Comparison of ENCODE assay signal across 20 mouse cellular contexts in genomic region chr5:64452668-64453334, GRCm38 (mm10).
DNase-seq lines count a peak whose midpoint lies in the region; ATAC-seq lines count a peak whose summit lies in the region.
"Had no signal": no experiment of that assay in that cellular context is flagged by ENCODE, and none has a peak within 500 bp of the region (broad histone marks: within the 10 kb centered on the region; RNA-seq: fewer than 3 reads in every experiment).

No protein-coding gene starts in this region.

- no peaks in the 10 kb centered on the region for H3K4me1 ChIP-seq in hindbrain, embryonic 16.5 days (ENCODE audit: control insufficient read depth, insufficient read depth, low read depth, low read length)
- no peaks in the 10 kb centered on the region for H3K4me1 ChIP-seq in hindbrain, embryonic 13.5 days (replicated peaks)
- H3K4me1 ChIP-seq: embryonic facial prominence, embryonic 15.5 days; midbrain, embryonic 15.5 days; neural tube, embryonic 15.5 days had no signal

- no peaks in the 10 kb centered on the region for H3K36me3 ChIP-seq in hindbrain, embryonic 16.5 days (ENCODE audit: control insufficient read depth, insufficient read depth, low read length)
- H3K36me3 ChIP-seq in hindbrain, embryonic 13.5 days, result no peaks in the 10 kb centered on the region
- H3K36me3 ChIP-seq: embryonic facial prominence, embryonic 15.5 days; heart, embryonic 12.5 days; midbrain, embryonic 15.5 days; neural tube, embryonic 15.5 days had no signal

- H3K9me3 ChIP-seq in hindbrain, embryonic 16.5 days (ENCODE audit: control insufficient read depth, low read length), result no peaks in the 10 kb centered on the region
- no peaks in the 10 kb centered on the region for H3K9me3 ChIP-seq in hindbrain, embryonic 13.5 days
- H3K9me3 ChIP-seq: embryonic facial prominence, embryonic 15.5 days; forebrain, embryonic 13.5 days; midbrain, embryonic 15.5 days; neural tube, embryonic 15.5 days had no signal

- no peak overlapping the region for H3K4me3 ChIP-seq in hindbrain, embryonic 16.5 days (ENCODE audit: low read length)
- no peak overlapping the region for H3K4me3 ChIP-seq in hindbrain, embryonic 13.5 days
- H3K4me3 ChIP-seq: embryonic facial prominence, embryonic 15.5 days; forebrain, embryonic 13.5 days; heart, embryonic 12.5 days; megakaryocyte, embryonic 14.5 days; midbrain, embryonic 15.5 days; neural tube, embryonic 15.5 days had no signal

- 14% methylated on average over 1 of the region's 1 CpGs for WGBS in hindbrain, embryonic 16.5 days
- 26% methylated on average over 1 of the region's 1 CpGs for WGBS in hindbrain, embryonic 13.5 days

- peak; percentile 76; the same call in 1 of the 2 replicates for ATAC-seq in hindbrain, embryonic 16.5 days
- ATAC-seq in hindbrain, embryonic 13.5 days (ENCODE audit: low FRiP score), result no peak
- ATAC-seq: forebrain, embryonic 13.5 days; liver, postnatal 0 days; midbrain, embryonic 15.5 days had no signal

- DNase-seq in 3T3-L1 (ENCODE audit: low read depth, low spot score) (peak; percentile 69), NIH3T3 (ENCODE audit: low read depth) (peak; percentile 89)
- DNase-seq in fat pad, adult 2 months (ENCODE audit: extremely low read depth, low read depth, low spot score), result peak; percentile 30
- DNase-seq in gastrocnemius, postnatal 25 days, result no peak
- DNase-seq in spleen, postnatal 4 days (ENCODE audit: low spot score in 2 of 2), result no peak
- DNase-seq: cerebellum, adult 9-11 months; heart, postnatal 14 days; kidney, adult 11 months; kidney, postnatal 10 days; liver; liver, postnatal 0 days; thymus, postnatal 36 days had no signal

- H3K9ac ChIP-seq in hindbrain, embryonic 16.5 days (ENCODE audit: low read depth, low read length), result no peak overlapping the region
- H3K9ac ChIP-seq in hindbrain, embryonic 13.5 days, result no peak overlapping the region
- H3K9ac ChIP-seq: embryonic facial prominence, embryonic 15.5 days; forebrain, embryonic 13.5 days; heart, embryonic 12.5 days; liver, postnatal 0 days; midbrain, embryonic 15.5 days; neural tube, embryonic 15.5 days had no signal

- no peak overlapping the region for H3K4me2 ChIP-seq in hindbrain, embryonic 16.5 days (ENCODE audit: low read length)
- H3K4me2 ChIP-seq in hindbrain, embryonic 13.5 days, result no peak overlapping the region
- H3K4me2 ChIP-seq: embryonic facial prominence, embryonic 15.5 days; forebrain, embryonic 13.5 days; heart, embryonic 12.5 days; midbrain, embryonic 15.5 days; neural tube, embryonic 15.5 days had no signal

- H3K27ac ChIP-seq in hindbrain, embryonic 16.5 days (ENCODE audit: low read depth, low read length), result no peak overlapping the region
- H3K27ac ChIP-seq in hindbrain, embryonic 13.5 days, result no peak overlapping the region
- H3K27ac ChIP-seq: embryonic facial prominence, embryonic 15.5 days; forebrain, embryonic 13.5 days; midbrain, embryonic 15.5 days; neural tube, embryonic 15.5 days had no signal

- H3K27me3 ChIP-seq in hindbrain, embryonic 16.5 days (replicated peaks; ENCODE audit: control insufficient read depth, insufficient read depth, low read length), result no peaks in the 10 kb centered on the region
- H3K27me3 ChIP-seq in hindbrain, embryonic 13.5 days, result no peaks in the 10 kb centered on the region
- H3K27me3 ChIP-seq: embryonic facial prominence, embryonic 15.5 days; forebrain, embryonic 13.5 days; heart, embryonic 12.5 days; megakaryocyte, embryonic 14.5 days; midbrain, embryonic 15.5 days; neural tube, embryonic 15.5 days had no signal

Comparison
In these comparisons a context has a peak if more than half of its experiments do, and no peak if none do; other contexts are left out.
1. DNase-seq: peak in 3T3-L1 (single experiment), NIH3T3 (single experiment) and fat pad, adult 2 months (single experiment); none in gastrocnemius, postnatal 25 days (single experiment) and spleen, postnatal 4 days (0 of 2).